Mouse (Mus musculus) stomach, embryonic 14.5 days (tissue): ENCODE results near the gene Cdca3. TPM values are rescaled to one million over a fixed set of nuclear protein-coding genes. Genes with fewer than 3 reads are reported as not detected.
"Not testable (repeated sequence)": the region's sequence is repeated elsewhere in the genome, so short reads cannot be mapped to it uniquely, and the experiment has no call there.

Source experiments
- ATAC-seq: fragments of 200-750 bp; cut with Nextera tagmentation; 2 replicates; pipeline ENCODE4 v1.8.0; 2017; ENCODE audit warnings: low read depth, moderate TSS enrichment; ENCODE audit not compliant: insufficient number of reproducible peaks, insufficient read depth, low FRiP score
- H3K27ac ChIP-seq: fragments of 300-500 bp; sonication (generic); 2 replicates; pipeline ENCODE4 v1.5.1; 2014; ENCODE audit warnings: mild to moderate bottlenecking, low read length, moderate library complexity, mixed read lengths
- H3K27me3 ChIP-seq: fragments of 300-500 bp; sonication (generic); 2 replicates; pipeline ENCODE4 v1.6.1; 2014; ENCODE audit warnings: low read length, control low read depth, mixed read lengths; ENCODE audit not compliant: control insufficient read depth, insufficient read depth
- H3K36me3 ChIP-seq: fragments of 300-500 bp; sonication (generic); 2 replicates; pipeline ENCODE4 v1.6.1; 2014; ENCODE audit warnings: mild to moderate bottlenecking, control low read depth, low read length, moderate library complexity, mixed read lengths; ENCODE audit not compliant: control insufficient read depth, insufficient read depth
- H3K4me1 ChIP-seq: fragments of 300-500 bp; sonication (generic); 2 replicates; pipeline ENCODE4 v1.6.1; 2014; ENCODE audit warnings: low read length, control low read depth, mixed read lengths; ENCODE audit not compliant: control insufficient read depth, insufficient read depth
- H3K4me2 ChIP-seq: fragments of 300-500 bp; sonication (generic); replicated peaks from 2 replicates; pipeline ENCODE4 v1.6.1; 2014; ENCODE audit warnings: low read depth, low read length, control low read depth
- H3K4me3 ChIP-seq: fragments of 300-500 bp; sonication (generic); 2 replicates; pipeline ENCODE4 v1.5.1; 2014; ENCODE audit warnings: low read depth, low read length, control low read depth
- H3K9ac ChIP-seq: fragments of 300-500 bp; sonication (generic); replicated peaks from 2 replicates; pipeline ENCODE4 v1.6.1; 2014; ENCODE audit warnings: low read depth, mild to moderate bottlenecking, control low read depth, low read length, moderate library complexity, mixed read lengths
- H3K9me3 ChIP-seq: fragments of 300-500 bp; sonication (generic); 2 replicates; pipeline ENCODE4 v1.6.1; 2016; ENCODE audit warnings: low read depth, low read length, control low read depth; ENCODE audit not compliant: control insufficient read depth
- WGBS: fragments of 180-500 bp; shearing (Covaris S2); extraction: QIAGEN DNeasy Blood & Tissue Kit; methylation state at CpG from one replicate; pipeline ENCODE4 v1.1.7; 2014; 5-methylcytosine and 5-hydroxymethylcytosine counted together
- polyA plus RNA-seq: library from polyadenylated mRNA; unstranded; fragments of >200 nt; fragmentation: Nextera tagmentation; extraction: Ambion mirVana; gene quantifications from 2 replicates; pipeline ENCODE4 v1.2.1, GENCODE M21; 2014

Cdca3 gene
- polyA plus RNA-seq, 1 experiment from 2014 or later, result 163 TPM

GRCm38 (mm10) chr6:124817125-124817524 lies 12.2 kb upstream of the Cdca3 start:
- Histone ChIP-seq H3K27me3 (no peaks in the 10 kb centered on the region), H3K36me3 (peaks cover 66% of the 10 kb centered on the region), H3K9ac (no peak overlapping the region), H3K27ac (no peak overlapping the region), H3K4me3 (no peak overlapping the region), H3K4me1 (peaks cover 17% of the 10 kb centered on the region), H3K9me3 (no peaks in the 10 kb centered on the region), H3K4me2 (no peak overlapping the region)
- WGBS, result 96% methylated on average over 11 of the region's 11 CpGs
- ATAC-seq, result no peak

GRCm38 (mm10) chr6:124817563-124817962 lies 11.8 kb upstream of the Cdca3 start:
- 97% methylated on average over 8 of the region's 8 CpGs for WGBS
- Histone ChIP-seq H3K36me3 (peaks cover 67% of the 10 kb centered on the region), H3K4me2 (no peak overlapping the region), H3K9me3 (no peaks in the 10 kb centered on the region), H3K27ac (no peak overlapping the region), H3K27me3 (no peaks in the 10 kb centered on the region), H3K9ac (no peak overlapping the region), H3K4me1 (peaks cover 12% of the 10 kb centered on the region), H3K4me3 (no peak overlapping the region)
- ATAC-seq, result no peak

- no peak for ATAC-seq
- no peak overlapping the region for H3K27ac ChIP-seq
- H3K4me2 ChIP-seq, result no peak overlapping the region
- peaks cover 71% of the 10 kb centered on the region for H3K36me3 ChIP-seq
- H3K27me3 ChIP-seq, result no peaks in the 10 kb centered on the region
- no peak overlapping the region for H3K4me3 ChIP-seq
- no peak overlapping the region for H3K9ac ChIP-seq
- peaks cover 10% of the 10 kb centered on the region for H3K4me1 ChIP-seq
- WGBS, result 90% methylated on average over 8 of the region's 8 CpGs
- H3K9me3 ChIP-seq, result no peaks in the 10 kb centered on the region
These were observed 11.4 kb upstream of the Cdca3 start for GRCm38 (mm10) chr6:124817971-124818370.

- Histone ChIP-seq H3K27me3 (no peaks in the 10 kb centered on the region), H3K4me1 (no peaks in the 10 kb centered on the region), H3K36me3 (peaks cover 95% of the 10 kb centered on the region), H3K27ac (no peak overlapping the region), H3K4me2 (no peak overlapping the region), H3K4me3 (no peak overlapping the region), H3K9ac (no peak overlapping the region), H3K9me3 (no peaks in the 10 kb centered on the region)
- 92% methylated on average over 5 of the region's 5 CpGs for WGBS
- no peak for ATAC-seq
These were observed 8.5 kb upstream of the Cdca3 start for GRCm38 (mm10) chr6:124820891-124821290.

- Histone ChIP-seq H3K4me2 (no peak overlapping the region), H3K27ac (no peak overlapping the region), H3K36me3 (peaks cover 93% of the 10 kb centered on the region), H3K9me3 (no peaks in the 10 kb centered on the region), H3K4me3 (no peak overlapping the region), H3K4me1 (no peaks in the 10 kb centered on the region), H3K27me3 (no peaks in the 10 kb centered on the region), H3K9ac (no peak overlapping the region)
- no peak for ATAC-seq
- WGBS, result 96% methylated on average over 4 of the region's 4 CpGs
These were observed 7.3 kb upstream of the Cdca3 start for GRCm38 (mm10) chr6:124822049-124822448.

- no peaks in the 10 kb centered on the region for H3K9me3 ChIP-seq
- H3K4me1 ChIP-seq, result peaks cover 6% of the 10 kb centered on the region; the same call in 1 of the 2 replicates
- peak overlapping the region; percentile 69 for H3K4me3 ChIP-seq
- H3K27me3 ChIP-seq, result no peaks in the 10 kb centered on the region
- peak overlapping the region; percentile 35; the same call in 1 of the 2 replicates for H3K27ac ChIP-seq
- peaks cover 39% of the 10 kb centered on the region for H3K36me3 ChIP-seq
- peak overlapping the region; percentile 36 for H3K9ac ChIP-seq
- H3K4me2 ChIP-seq, result peak overlapping the region; percentile 81
- ATAC-seq, result no peak
- 25% methylated on average over 10 of the region's 10 CpGs for WGBS
These were observed 1.2 kb upstream of the Cdca3 start for GRCm38 (mm10) chr6:124828101-124828592.

- Histone ChIP-seq H3K4me2 (peak overlapping the region; percentile 54), H3K36me3 (peaks cover 33% of the 10 kb centered on the region), H3K27me3 (no peaks in the 10 kb centered on the region), H3K9ac (peak overlapping the region; percentile 52), H3K4me1 (peaks cover 6% of the 10 kb centered on the region; the same call in 1 of the 2 replicates), H3K27ac (peak overlapping the region; percentile 84), H3K9me3 (no peaks in the 10 kb centered on the region), H3K4me3 (peak overlapping the region; percentile 69)
- ATAC-seq, result peak; percentile 87
- under 1% methylated on average over 38 of the region's 38 CpGs for WGBS
These were observed 703 bp downstream of the Cdca3 start for GRCm38 (mm10) chr6:124829799-124830700.

- 93% methylated on average over 4 of the region's 4 CpGs for WGBS
- ATAC-seq, H3K9ac ChIP-seq, H3K4me1 ChIP-seq, H3K27me3 ChIP-seq, H3K27ac ChIP-seq, H3K9me3 ChIP-seq: not testable (repeated sequence)
- H3K4me2 ChIP-seq, result peak overlapping the region; percentile 54; the same call in 1 of the 2 replicates
- H3K4me3 ChIP-seq, result peak overlapping the region; percentile 69; the same call in 1 of the 2 replicates
- H3K36me3 ChIP-seq, result peaks cover 22% of the 10 kb centered on the region
These were observed 1.9 kb downstream of the Cdca3 start for GRCm38 (mm10) chr6:124831199-124831598.
